In the genomic region with DNA sequence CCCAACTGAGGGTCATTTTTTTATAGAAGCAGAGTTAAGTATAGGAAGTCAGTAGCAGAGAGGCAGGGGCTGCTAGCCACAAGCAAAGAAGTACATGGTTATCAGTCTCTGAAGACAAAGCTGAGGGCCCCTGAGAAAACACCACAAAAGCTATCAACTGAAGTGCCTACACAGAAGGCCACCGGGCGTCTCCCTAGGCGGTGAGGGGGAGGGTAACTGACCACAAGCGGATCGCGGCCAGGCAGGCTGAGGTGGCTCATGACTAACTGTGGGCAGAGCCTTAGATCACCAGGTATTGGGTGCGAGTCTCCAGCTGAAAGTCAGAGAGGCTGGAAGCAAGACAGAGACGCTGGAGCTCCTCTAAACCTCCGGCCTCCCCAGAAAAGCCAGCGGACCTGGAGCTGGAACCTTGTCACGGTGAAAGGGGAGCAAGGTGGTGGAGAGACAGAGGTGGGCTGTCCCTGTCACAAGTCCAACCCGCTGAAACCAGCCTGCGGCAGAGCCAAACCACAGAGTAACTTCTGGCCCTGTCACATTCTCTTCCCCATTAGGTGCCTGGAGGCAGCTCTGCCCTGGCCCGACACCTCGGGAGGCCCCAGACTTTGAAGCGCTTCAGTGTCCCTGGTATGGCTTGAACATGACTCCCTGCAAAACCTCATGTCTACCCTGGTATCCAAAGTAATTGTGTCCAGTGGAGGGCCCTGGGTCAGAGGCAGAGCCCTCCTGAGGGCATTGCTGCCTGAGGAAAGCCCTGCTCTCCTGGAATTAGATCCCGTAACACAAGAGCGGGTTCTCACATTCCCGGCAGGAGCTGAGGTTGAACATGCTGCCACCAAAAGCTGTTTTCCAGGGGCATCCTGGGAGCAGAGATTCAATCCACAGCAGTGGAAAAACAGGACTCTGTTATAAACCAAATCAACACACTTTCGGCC, we compare ENCODE assay signal across 11 mouse cellular contexts.
A peak's percentile ranks its signal among the peaks of the same experiment; 100 is the strongest.
DNase-seq lines count a peak whose midpoint lies in the region; ATAC-seq and TF ChIP-seq lines count a peak whose summit lies in the region.
"Had no signal": no experiment of that assay in that cellular context is flagged by ENCODE, and none has a peak within 500 bp of the region (broad histone marks: within the 10 kb centered on the region; RNA-seq: fewer than 3 reads in every experiment).

No protein-coding gene starts in this region.

- TF ChIP-seq CTCF in stomach, postnatal 0 days (IDR thresholded peaks at IDR 0.05; ENCODE audit: low read depth) = no peak

- 0 out of 2 replicates have a peak overlapping the region, but pooled peaks have one; percentile 23 for H3K27ac ChIP-seq in heart, embryonic 15.5 days
- H3K27ac ChIP-seq in stomach, embryonic 14.5 days (ENCODE audit: low read length) = no peak overlapping the region
- no peak overlapping the region for H3K27ac ChIP-seq in stomach, postnatal 0 days (replicated peaks)
- peak overlapping the region; percentile 19; the same call in 1 of the 2 replicates for H3K27ac ChIP-seq in stomach, embryonic 16.5 days (ENCODE audit: low read length)
- H3K27ac ChIP-seq: neural tube, embryonic 13.5 days; stomach, embryonic 15.5 days had no signal

- no peak overlapping the region for H3K9ac ChIP-seq in heart, embryonic 15.5 days
- H3K9ac ChIP-seq in stomach, embryonic 14.5 days (replicated peaks; ENCODE audit: low read depth, low read length) = no peak overlapping the region
- H3K9ac ChIP-seq in stomach, postnatal 0 days (ENCODE audit: low read length) = no peak overlapping the region
- no peak overlapping the region for H3K9ac ChIP-seq in stomach, embryonic 16.5 days (ENCODE audit: low read length)
- H3K9ac ChIP-seq: neural tube, embryonic 13.5 days; stomach, embryonic 15.5 days had no signal

- 62% methylated on average over 20 of the region's 20 CpGs for WGBS in heart, embryonic 15.5 days
- 81% methylated on average over 20 of the region's 20 CpGs for WGBS in stomach, embryonic 14.5 days
- WGBS in stomach, postnatal 0 days = 81% methylated on average over 20 of the region's 20 CpGs
- 76% methylated on average over 20 of the region's 20 CpGs for WGBS in stomach, embryonic 16.5 days

- 0 out of 2 replicates have a peak, but pooled peaks cover 4% of the 10 kb centered on the region for H3K9me3 ChIP-seq in heart, embryonic 15.5 days (replicated peaks)
- H3K9me3 ChIP-seq in stomach, embryonic 14.5 days (ENCODE audit: control insufficient read depth, low read depth, low read length) = 0 out of 2 replicates have a peak, but pooled peaks cover 3% of the 10 kb centered on the region
- no peaks in the 10 kb centered on the region for H3K9me3 ChIP-seq in stomach, postnatal 0 days (ENCODE audit: control insufficient read depth, low read length)
- H3K9me3 ChIP-seq in stomach, embryonic 16.5 days (replicated peaks; ENCODE audit: control insufficient read depth, low read length) = peaks cover 3% of the 10 kb centered on the region; the same call in 1 of the 2 replicates
- H3K9me3 ChIP-seq: stomach, embryonic 15.5 days had no signal

- H3K27me3 ChIP-seq in heart, embryonic 15.5 days = no peaks in the 10 kb centered on the region
- no peaks in the 10 kb centered on the region for H3K27me3 ChIP-seq in stomach, embryonic 14.5 days (ENCODE audit: control insufficient read depth, insufficient read depth, low read length)
- no peaks in the 10 kb centered on the region for H3K27me3 ChIP-seq in stomach, postnatal 0 days (ENCODE audit: control insufficient read depth, insufficient read depth, low read length)
- H3K27me3 ChIP-seq in stomach, embryonic 16.5 days (ENCODE audit: control insufficient read depth, insufficient read depth, low read length) = no peaks in the 10 kb centered on the region
- H3K27me3 ChIP-seq: neural tube, embryonic 13.5 days; stomach, embryonic 15.5 days had no signal

- TF ChIP-seq EP300 in stomach, postnatal 0 days (optimal IDR thresholded peaks at IDR 0.05) = no peak

- no peak for DNase-seq in heart, adult 11 months
- DNase-seq in stomach, postnatal 0 days (ENCODE audit: low spot score) = no peak
- peak; percentile 64 for DNase-seq in liver
- DNase-seq in cerebellum, postnatal 36 days = no peak
- DNase-seq in right cerebral cortex, adult 18-20 months = no peak
- DNase-seq: cerebellum, adult 11 months had no signal

- H3K4me2 ChIP-seq in heart, embryonic 15.5 days = no peak overlapping the region
- no peak overlapping the region for H3K4me2 ChIP-seq in stomach, embryonic 14.5 days (replicated peaks; ENCODE audit: low read depth, low read length)
- no peak overlapping the region for H3K4me2 ChIP-seq in stomach, postnatal 0 days (replicated peaks; ENCODE audit: low read depth)
- no peak overlapping the region for H3K4me2 ChIP-seq in stomach, embryonic 16.5 days (ENCODE audit: low read depth, low read length)
- H3K4me2 ChIP-seq: neural tube, embryonic 13.5 days; stomach, embryonic 15.5 days had no signal

- no peaks in the 10 kb centered on the region for H3K36me3 ChIP-seq in heart, embryonic 15.5 days
- H3K36me3 ChIP-seq in stomach, embryonic 14.5 days (ENCODE audit: control insufficient read depth, insufficient read depth, low read length) = no peaks in the 10 kb centered on the region; the same call in 1 of the 2 replicates
- peaks cover 3% of the 10 kb centered on the region; the same call in 1 of the 2 replicates for H3K36me3 ChIP-seq in stomach, postnatal 0 days (ENCODE audit: control insufficient read depth, insufficient read depth, low read length)
- peaks cover 9% of the 10 kb centered on the region for H3K36me3 ChIP-seq in stomach, embryonic 16.5 days (ENCODE audit: control insufficient read depth, insufficient read depth, low read length)

- ATAC-seq in heart, embryonic 15.5 days (replicated peaks; ENCODE audit: insufficient number of reproducible peaks, insufficient read depth, low FRiP score, low read depth) = no peak
- ATAC-seq in stomach, embryonic 14.5 days (ENCODE audit: insufficient number of reproducible peaks, insufficient read depth, low FRiP score, low read depth) = peak; percentile 31; the same call in 1 of the 2 replicates
- ATAC-seq in stomach, postnatal 0 days (ENCODE audit: low FRiP score, low TSS enrichment) = no peak
- ATAC-seq in stomach, embryonic 16.5 days (ENCODE audit: insufficient read depth, low FRiP score) = no peak

- H3K4me1 ChIP-seq in heart, embryonic 15.5 days (replicated peaks) = peaks cover 19% of the 10 kb centered on the region
- H3K4me1 ChIP-seq in stomach, embryonic 14.5 days (ENCODE audit: control insufficient read depth, insufficient read depth, low read length) = no peaks in the 10 kb centered on the region
- no peaks in the 10 kb centered on the region for H3K4me1 ChIP-seq in stomach, postnatal 0 days (replicated peaks; ENCODE audit: control insufficient read depth, insufficient read depth)
- peaks cover 14% of the 10 kb centered on the region; the same call in 1 of the 2 replicates for H3K4me1 ChIP-seq in stomach, embryonic 16.5 days (ENCODE audit: control insufficient read depth, insufficient read depth, low read length)
- H3K4me1 ChIP-seq: stomach, embryonic 15.5 days had no signal

- H3K4me3 ChIP-seq in heart, embryonic 15.5 days = no peak overlapping the region
- H3K4me3 ChIP-seq in stomach, embryonic 14.5 days (ENCODE audit: low read depth, low read length) = no peak overlapping the region
- no peak overlapping the region for H3K4me3 ChIP-seq in stomach, postnatal 0 days (ENCODE audit: low read depth, low read length)
- no peak overlapping the region for H3K4me3 ChIP-seq in stomach, embryonic 16.5 days (replicated peaks; ENCODE audit: low read length)
- H3K4me3 ChIP-seq: neural tube, embryonic 13.5 days; stomach, embryonic 15.5 days had no signal

Comparison
In these comparisons a context has a peak if more than half of its experiments do, and no peak if none do; other contexts are left out.
1. H3K27ac ChIP-seq: peak in heart, embryonic 15.5 days (single experiment) and stomach, embryonic 16.5 days (single experiment); none in stomach, embryonic 14.5 days (single experiment) and stomach, postnatal 0 days (single experiment).